Mouse (Mus musculus) gastrocnemius, postnatal 14 days (tissue): ENCODE measurements around the gene Ago1. TPM values are rescaled to one million over a fixed set of nuclear protein-coding genes. Genes with fewer than 3 reads are reported as not detected.
A peak's percentile ranks its signal among the peaks of the same experiment; 100 is the strongest.

Experiments used
- DNase-seq: peaks from one replicate; pipeline ENCODE4 v3.0.0; 2021; ENCODE audit warnings: mixed read lengths
- intact Hi-C: fragments of 180-260 bp; cut with DNase I; formaldehyde crosslinking; loops from one replicate; pipeline ENCODE4 v1.15.1; 2025; ENCODE audit warnings: low total_unique reads
- total RNA-seq, 2 experiments: library from RNA; stranded (reverse); gene quantifications; 2 replicates each; pipeline ENCODE4 v1.2.3; 2021

Ago1 gene
- total RNA-seq, 2 experiments from 2014 or later: 6.8 to 7.9 TPM

GRCm38 (mm10) chr4:126481461-126481860 is 13.1 kb upstream of the Ago1 start:
- no peak for DNase-seq
- intact Hi-C loops: no loop called here

GRCm38 (mm10) chr4:126480288-126480687 is 11.9 kb upstream of the Ago1 start:
- DNase-seq: no peak
- intact Hi-C loops: no loop called here

GRCm38 (mm10) chr4:126473031-126473430 is 4.6 kb upstream of the Ago1 start:
- DNase-seq: no peak
- intact Hi-C loops: no loop called here

GRCm38 (mm10) chr4:126469334-126469733 is 951 bp upstream of the Ago1 start:
- no peak for DNase-seq
- intact Hi-C loops: no loop called here

- intact Hi-C loops: no loop called here
- DNase-seq: no peak
Observed at GRCm38 (mm10) chr4:126468925-126469324, 542 bp upstream of the Ago1 start.

GRCm38 (mm10) chr4:126467721-126468284 is 580 bp downstream of the Ago1 start:
- intact Hi-C loops: no loop called here
- peak; percentile 47 for DNase-seq

- intact Hi-C loops: no loop called here
Observed at GRCm38 (mm10) chr4:126466251-126466750, 2.1 kb downstream of the Ago1 start.

GRCm38 (mm10) chr4:126465843-126466242 is 2.5 kb downstream of the Ago1 start:
- peak; percentile 13 for DNase-seq
- intact Hi-C loops: no loop called here

More at GRCm38 (mm10) chr4:126466251-126466750, 2.1 kb downstream of the Ago1 start:
- DNase-seq: no peak

- no peak for DNase-seq
- intact Hi-C loops: no loop called here
Observed at GRCm38 (mm10) chr4:126464892-126465235, 3.5 kb downstream of the Ago1 start.

GRCm38 (mm10) chr4:126464189-126464891 is 4.0 kb downstream of the Ago1 start:
- no peak for DNase-seq

GRCm38 (mm10) chr4:126455441-126455840 is 12.9 kb downstream of the Ago1 start:
- intact Hi-C loops: no loop called here
- no peak for DNase-seq

More at GRCm38 (mm10) chr4:126464189-126464891, 4.0 kb downstream of the Ago1 start:
- intact Hi-C loops: no loop called here

- intact Hi-C loops: no loop called here
- DNase-seq: no peak
Observed at GRCm38 (mm10) chr4:126454547-126455254, 13.7 kb downstream of the Ago1 start.

GRCm38 (mm10) chr4:126450268-126450667 is 18.1 kb downstream of the Ago1 start:
- no peak for DNase-seq
- intact Hi-C loops: no loop called here

GRCm38 (mm10) chr4:126447126-126447525 is 21.3 kb downstream of the Ago1 start:
- no peak for DNase-seq
- intact Hi-C loops: no loop called here

- no peak for DNase-seq
- intact Hi-C loops: no loop called here
Observed at GRCm38 (mm10) chr4:126444528-126444927, 23.9 kb downstream of the Ago1 start.

- DNase-seq: no peak
- intact Hi-C loops: no loop called here
Observed at GRCm38 (mm10) chr4:126438261-126438660, 30.1 kb downstream of the Ago1 start.

- intact Hi-C loops: no loop called here
- no peak for DNase-seq
Observed at GRCm38 (mm10) chr4:126436268-126436667, 32.1 kb downstream of the Ago1 start.

GRCm38 (mm10) chr4:126434094-126434493 is 34.3 kb downstream of the Ago1 start:
- DNase-seq: no peak
- intact Hi-C loops: no loop called here

GRCm38 (mm10) chr4:126433175-126433574 is 35.2 kb downstream of the Ago1 start:
- intact Hi-C loops: no loop called here

GRCm38 (mm10) chr4:126431746-126432145 is 36.6 kb downstream of the Ago1 start:
- intact Hi-C loops: no loop called here
- no peak for DNase-seq

More at GRCm38 (mm10) chr4:126433175-126433574, 35.2 kb downstream of the Ago1 start:
- DNase-seq: no peak
